Mouse (Mus musculus): Measurements from ENCODE around the gene Gm10272. TPM values are rescaled to one million over a fixed set of nuclear protein-coding genes. Genes with fewer than 3 reads are reported as not detected.

The Gm10272 gene
- polyA plus RNA-seq (2015; fragmentation: Nextera tagmentation; extraction: Ambion mirVana): not detected in 2 replicates

GRCm38 (mm10) chr10:77706326-77706725 lies at the start of gene Gm10272:
Gene Gm10272 (plus strand): TSS chr10:77706626.

DNA sequence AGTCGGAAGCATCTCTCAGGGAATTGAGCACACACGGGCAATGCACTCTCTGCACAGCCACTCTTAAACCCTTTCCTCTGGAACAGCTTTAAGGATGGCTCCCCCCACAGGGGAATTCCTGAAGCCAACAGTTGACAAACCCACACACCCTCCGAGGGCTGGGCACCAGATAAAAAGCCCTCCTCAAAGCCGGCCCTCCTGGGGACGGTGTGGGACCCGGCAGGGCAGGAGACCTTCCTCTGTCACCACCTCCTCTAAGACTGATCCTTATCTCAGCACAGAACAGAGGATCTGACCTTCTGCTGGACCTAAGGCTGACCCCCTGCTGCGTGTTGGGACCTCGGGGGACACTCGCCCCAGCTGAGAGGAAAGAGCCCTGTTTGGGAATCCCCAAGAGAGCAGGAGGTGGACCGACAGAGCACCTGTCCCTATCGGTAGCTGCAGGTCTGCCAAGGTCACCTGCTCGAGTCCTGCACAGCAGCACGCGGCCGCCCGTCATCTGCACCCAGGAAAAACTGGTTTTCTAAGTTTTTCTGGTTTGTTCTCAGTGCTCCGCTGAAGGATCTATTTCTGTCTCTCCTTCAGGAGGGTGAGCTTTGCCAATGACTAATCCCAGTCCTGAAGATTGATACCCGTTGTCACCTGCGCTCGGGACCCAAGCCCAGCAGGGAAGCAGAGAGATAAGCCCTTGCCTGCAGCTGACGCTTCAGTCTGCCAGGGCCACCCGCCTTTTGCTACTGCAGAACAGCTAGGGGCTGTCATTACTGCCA lies 20.3 kb upstream of the Gm10272 start, which contains the start of gene Tspear:
Gene Tspear (plus strand): TSS at position 675 of the 770 bp plus-strand sequence.

GRCm38 (mm10) chr10:77690356-77690807 lies 16.0 kb upstream of the Gm10272 start, which contains the start of gene Gm19402:
Gene Gm19402 (minus strand): TSS chr10:77690757.

DNA sequence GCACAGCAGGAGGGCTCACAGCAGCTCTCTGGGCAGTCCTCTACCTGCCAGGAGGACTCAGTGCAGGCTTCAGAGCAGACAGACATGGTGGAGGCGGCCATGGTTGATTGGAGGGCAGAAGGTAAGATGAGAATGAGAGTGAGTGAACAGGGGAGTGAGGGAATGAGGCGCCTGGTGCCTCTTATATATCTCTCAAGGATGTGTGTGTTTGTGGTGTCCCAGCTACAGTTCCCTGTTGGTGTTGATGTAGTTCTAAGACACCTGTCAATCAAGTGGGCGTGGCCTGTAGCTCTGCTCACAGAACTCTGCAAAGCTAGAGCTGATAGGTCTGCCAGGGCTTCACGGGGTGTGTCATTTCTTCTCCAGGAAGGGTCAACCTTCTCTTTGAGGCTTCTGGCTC lies 9.3 kb upstream of the Gm10272 start, which contains the start of gene Gm9508:
Gene Gm9508 (minus strand): TSS at position 101 of the 400 bp plus-strand sequence.

DNA sequence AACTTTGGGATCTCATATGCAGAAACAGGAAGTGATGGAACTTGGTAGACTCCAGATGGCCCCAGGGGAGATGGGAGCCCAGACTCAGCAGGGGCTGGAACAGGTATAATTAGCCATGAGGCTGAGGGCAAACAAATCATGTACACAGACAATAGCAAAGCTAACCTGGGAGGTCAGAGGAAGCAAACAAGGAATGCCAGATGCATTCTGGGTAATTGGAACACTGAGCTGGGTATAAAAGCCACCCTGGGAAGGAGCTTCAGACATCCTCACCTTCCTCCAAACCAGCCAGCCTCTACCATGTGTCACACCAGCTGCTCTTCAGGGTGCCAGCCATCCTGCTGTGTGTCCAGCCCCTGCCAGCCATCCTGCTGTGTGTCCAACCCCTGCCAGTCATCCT lies 4.7 kb downstream of the Gm10272 start, which contains the start of gene Gm10024:
Gene Gm10024 (plus strand): TSS at position 301 of the 400 bp plus-strand sequence.

GRCm38 (mm10) chr10:77715507-77715906 lies 9.1 kb downstream of the Gm10272 start, which contains the start of gene Gm10142:
Gene Gm10142 (plus strand): TSS chr10:77715807.

GRCm38 (mm10) chr10:77720299-77720698 lies 13.9 kb downstream of the Gm10272 start, which contains the start of gene Krtap12-1:
Gene Krtap12-1 (plus strand): TSS chr10:77720599.

DNA sequence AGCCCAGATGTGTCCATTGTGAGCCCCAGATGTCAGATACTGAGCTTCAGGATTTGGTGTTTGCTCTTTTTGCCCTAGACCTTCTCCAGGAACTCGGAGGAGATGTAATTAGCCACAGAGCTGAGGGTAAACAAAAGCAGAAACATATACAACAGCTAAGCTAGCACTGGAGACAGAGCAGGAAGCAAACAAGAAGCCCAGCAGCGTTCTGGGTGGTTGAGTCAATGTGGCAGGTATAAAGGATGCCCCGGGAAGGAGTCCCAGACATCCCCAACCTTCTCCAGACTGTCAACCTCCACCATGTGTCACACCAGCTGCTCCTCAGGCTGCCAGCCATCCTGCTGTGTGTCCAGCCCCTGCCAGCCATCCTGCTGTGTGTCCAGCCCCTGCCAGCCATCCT lies 19.8 kb downstream of the Gm10272 start, which contains the start of gene Gm10100:
Gene Gm10100 (plus strand): TSS at position 301 of the 400 bp plus-strand sequence.

DNA sequence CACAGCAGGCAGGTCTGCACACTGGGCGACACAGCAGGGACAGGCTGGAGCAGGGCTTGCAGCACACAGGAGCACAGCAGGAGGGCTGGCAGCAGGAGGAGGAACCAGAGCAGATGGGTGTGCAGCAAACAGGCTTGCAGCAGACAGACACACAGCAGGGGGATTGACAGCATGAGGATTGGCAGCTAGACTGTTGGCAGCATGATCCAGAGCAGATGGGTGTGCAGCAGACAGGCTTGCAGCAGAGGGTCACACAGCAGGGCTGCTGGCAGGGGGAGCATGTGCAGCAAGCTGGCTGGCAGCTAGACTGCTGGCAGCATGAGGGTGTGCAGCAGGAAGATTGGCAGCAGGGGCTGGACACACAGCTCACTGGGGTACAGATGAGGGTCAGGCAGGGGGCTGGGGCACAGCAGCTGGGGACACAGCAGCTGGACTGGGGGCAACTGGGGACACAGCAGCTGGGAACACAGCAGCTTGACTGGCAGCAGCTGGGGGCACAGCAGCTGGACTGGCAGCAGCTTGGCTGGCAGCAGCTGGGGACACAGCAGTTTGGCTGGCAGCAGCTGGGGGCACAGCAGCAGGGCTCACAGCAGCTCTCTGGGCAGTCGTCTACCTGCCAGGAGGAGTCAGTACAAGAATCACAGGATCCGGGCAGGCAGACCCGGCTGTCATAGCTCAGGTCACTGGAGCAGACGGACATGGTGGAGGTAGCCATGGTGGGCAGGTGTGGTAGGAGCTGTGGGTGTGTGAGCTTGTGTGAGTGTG lies 35.7 kb downstream of the Gm10272 start, which contains the start of gene Gm18596:
Gene Gm18596 (minus strand): TSS at position 715 of the 765 bp plus-strand sequence.

DNA sequence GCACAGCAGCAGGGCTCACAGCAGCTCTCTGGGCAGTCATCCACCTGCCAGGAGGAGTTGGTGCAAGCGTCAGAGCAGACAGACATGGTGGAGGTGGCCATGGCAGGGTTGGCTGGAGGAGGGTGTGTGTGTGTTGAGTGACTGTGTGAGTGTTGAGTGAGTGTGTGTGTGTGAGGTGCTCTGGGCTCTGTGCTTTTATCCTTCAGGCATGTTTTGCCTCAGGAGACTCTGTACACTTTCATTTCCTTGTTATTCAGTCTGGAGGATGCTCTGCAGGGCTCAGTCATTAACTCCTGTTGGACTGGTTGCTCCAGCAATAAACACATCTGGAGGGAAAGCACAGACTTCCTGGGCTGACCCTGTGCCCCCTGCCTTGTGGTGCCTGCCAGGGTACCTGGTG lies 44.8 kb downstream of the Gm10272 start, which contains the start of gene Gm9736:
Gene Gm9736 (minus strand): TSS at position 101 of the 400 bp plus-strand sequence.

Other genes starting within 250 kb of the Gm10272 start
- gene Fam207a, start 190.8 kb upstream of the Gm10272 start, polyA plus RNA-seq (2015; fragmentation: Nextera tagmentation; extraction: Ambion mirVana): 13.1 and 15.7 TPM in 2 replicates
- 1.6 and 1.8 TPM in 2 replicates for gene Itgb2, start 176.4 kb upstream of the Gm10272 start, polyA plus RNA-seq (2015; fragmentation: Nextera tagmentation; extraction: Ambion mirVana)
- 79.3 and 92.3 TPM in 2 replicates for gene Pttg1ip, start 124.9 kb upstream of the Gm10272 start, polyA plus RNA-seq (2015; fragmentation: Nextera tagmentation; extraction: Ambion mirVana)
- gene Sumo3, start 100.5 kb upstream of the Gm10272 start, polyA plus RNA-seq (2015; fragmentation: Nextera tagmentation; extraction: Ambion mirVana): 133 and 146 TPM in 2 replicates
- gene Gm49325, start 100.4 kb upstream of the Gm10272 start, polyA plus RNA-seq (2015; fragmentation: Nextera tagmentation; extraction: Ambion mirVana): 5.2 and 11.3 TPM in 2 replicates
- 112 and 114 TPM in 2 replicates for gene Ube2g2, start 84.4 kb upstream of the Gm10272 start, polyA plus RNA-seq (2015; fragmentation: Nextera tagmentation; extraction: Ambion mirVana)
- gene Tspear, start 20.1 kb upstream of the Gm10272 start, polyA plus RNA-seq (2015; fragmentation: Nextera tagmentation; extraction: Ambion mirVana): 0.07 TPM in 1 of 2 replicates, not detected in the other
- not detected in 2 replicates for gene Gm19402, start 15.9 kb upstream of the Gm10272 start, polyA plus RNA-seq (2015; fragmentation: Nextera tagmentation; extraction: Ambion mirVana)
- not detected in 2 replicates for gene Gm9508, start 9.4 kb upstream of the Gm10272 start, polyA plus RNA-seq (2015; fragmentation: Nextera tagmentation; extraction: Ambion mirVana)
- gene Gm10024, start 4.8 kb downstream of the Gm10272 start, polyA plus RNA-seq (2015; fragmentation: Nextera tagmentation; extraction: Ambion mirVana): not detected in 2 replicates
- gene Gm10142, start 9.2 kb downstream of the Gm10272 start, polyA plus RNA-seq (2015; fragmentation: Nextera tagmentation; extraction: Ambion mirVana): not detected in 2 replicates
- gene Krtap12-1, start 14.0 kb downstream of the Gm10272 start, polyA plus RNA-seq (2015; fragmentation: Nextera tagmentation; extraction: Ambion mirVana): not detected in 2 replicates
- gene Gm10100, start 19.9 kb downstream of the Gm10272 start, polyA plus RNA-seq (2015; fragmentation: Nextera tagmentation; extraction: Ambion mirVana): not detected in 2 replicates
- not detected in 2 replicates for gene Gm18596, start 36.0 kb downstream of the Gm10272 start, polyA plus RNA-seq (2015; fragmentation: Nextera tagmentation; extraction: Ambion mirVana)
- gene Gm9736, start 44.7 kb downstream of the Gm10272 start, polyA plus RNA-seq (2015; fragmentation: Nextera tagmentation; extraction: Ambion mirVana): not detected in 2 replicates
- gene Gm3233, start 53.1 kb downstream of the Gm10272 start, polyA plus RNA-seq (2015; fragmentation: Nextera tagmentation; extraction: Ambion mirVana): not detected in 2 replicates
- not detected in 2 replicates for gene Gm3238, start 64.7 kb downstream of the Gm10272 start, polyA plus RNA-seq (2015; fragmentation: Nextera tagmentation; extraction: Ambion mirVana)
- not detected in 2 replicates for gene Gm7138, start 70.3 kb downstream of the Gm10272 start, polyA plus RNA-seq (2015; fragmentation: Nextera tagmentation; extraction: Ambion mirVana)
- gene Gm3250, start 75.9 kb downstream of the Gm10272 start, polyA plus RNA-seq (2015; fragmentation: Nextera tagmentation; extraction: Ambion mirVana): not detected in 2 replicates
- gene Gm7137, start 81.6 kb downstream of the Gm10272 start, polyA plus RNA-seq (2015; fragmentation: Nextera tagmentation; extraction: Ambion mirVana): not detected in 2 replicates
- gene Gm9639, start 88.5 kb downstream of the Gm10272 start, polyA plus RNA-seq (2015; fragmentation: Nextera tagmentation; extraction: Ambion mirVana): not detected in 2 replicates
- not detected in 2 replicates for gene Gm19668, start 92.5 kb downstream of the Gm10272 start, polyA plus RNA-seq (2015; fragmentation: Nextera tagmentation; extraction: Ambion mirVana)
- not detected in 2 replicates for gene Gm9507, start 105.2 kb downstream of the Gm10272 start, polyA plus RNA-seq (2015; fragmentation: Nextera tagmentation; extraction: Ambion mirVana)
- gene Gm2696, start 108.1 kb downstream of the Gm10272 start, polyA plus RNA-seq (2015; fragmentation: Nextera tagmentation; extraction: Ambion mirVana): not detected in 2 replicates
- gene Krtap10-4, start 120.5 kb downstream of the Gm10272 start, polyA plus RNA-seq (2015; fragmentation: Nextera tagmentation; extraction: Ambion mirVana): not detected in 2 replicates
- gene Krtap10-10, start 129.3 kb downstream of the Gm10272 start, polyA plus RNA-seq (2015; fragmentation: Nextera tagmentation; extraction: Ambion mirVana): not detected in 2 replicates
- gene Gm36176, start 140.2 kb downstream of the Gm10272 start, polyA plus RNA-seq (2015; fragmentation: Nextera tagmentation; extraction: Ambion mirVana): not detected in 2 replicates
- gene Gm10318, start 146.2 kb downstream of the Gm10272 start, polyA plus RNA-seq (2015; fragmentation: Nextera tagmentation; extraction: Ambion mirVana): not detected in 2 replicates
- not detected in 2 replicates for gene Gm3285, start 155.3 kb downstream of the Gm10272 start, polyA plus RNA-seq (2015; fragmentation: Nextera tagmentation; extraction: Ambion mirVana)
- 0.61 and 0.74 TPM in 2 replicates for gene Lrrc3, start 195.9 kb downstream of the Gm10272 start, polyA plus RNA-seq (2015; fragmentation: Nextera tagmentation; extraction: Ambion mirVana)

All from skeletal muscle tissue, postnatal 0 days (tissue).